Mouse (Mus musculus) adrenal gland, adult 2 months (tissue): ENCODE measurements around the gene Gm10840. TPM values are rescaled to one million over a fixed set of nuclear protein-coding genes. Genes with fewer than 3 reads are reported as not detected.
"Not testable (repeated sequence)": the region's sequence is repeated elsewhere in the genome, so short reads cannot be mapped to it uniquely, and the experiment has no call there.

Experiments used
- DNase-seq: peaks from one replicate; pipeline ENCODE4 v3.0.0; 2021
- long read RNA-seq: library from polyadenylated mRNA; stranded (forward); transcript quantifications from one replicate; pipeline ENCODE4 v2.0.0, GENCODE M21; 2021
- polyA plus RNA-seq: library from polyadenylated mRNA; depleted of rRNA; stranded (reverse); fragments of >200 nt; gene quantifications from 2 replicates; pipeline ENCODE4 v1.2.3, GENCODE M21; 2012; rRNA removed
- total RNA-seq, 2 experiments: library from RNA; stranded (reverse); gene quantifications; 2 replicates each; pipeline ENCODE4 v1.2.3; 2021

Gm10840 gene
- not detected for total RNA-seq
- polyA plus RNA-seq: not detected in 2 replicates
- long read RNA-seq: 0 reads

- peak; percentile 26 for DNase-seq
Observed at GRCm38 (mm10) chr11:106160841-106161721, at the start of gene Gm10840, which contains the start of gene Limd2. Gene Gm10840, plus strand, starts transcription at chr11:106160850. Gene Limd2, minus strand, starts transcription at chr11:106160860.

DNA sequence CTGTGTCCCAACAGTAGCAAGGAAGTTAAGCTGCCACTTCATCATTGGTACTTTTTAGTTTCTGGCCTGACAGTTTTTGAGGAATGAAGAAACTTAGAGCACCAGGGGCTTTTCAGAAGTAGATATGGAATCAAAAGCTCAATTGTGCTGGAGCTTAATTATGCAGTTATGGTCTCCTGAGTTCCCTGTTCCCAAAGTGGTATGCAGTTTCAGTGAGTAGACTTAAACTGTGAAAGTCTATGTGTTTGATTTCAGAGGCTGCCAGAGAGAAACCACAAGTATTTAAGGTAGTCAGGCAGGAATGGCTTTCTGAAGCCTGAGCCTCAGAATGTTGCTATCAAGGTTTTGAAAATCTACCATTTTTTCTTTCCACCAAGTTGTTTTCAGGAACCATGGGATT lies 49.0 kb upstream of the Gm10840 start:
- DNase-seq: no peak

GRCm38 (mm10) chr11:106122221-106122620 lies 38.4 kb upstream of the Gm10840 start:
- DNase-seq: no peak

DNA sequence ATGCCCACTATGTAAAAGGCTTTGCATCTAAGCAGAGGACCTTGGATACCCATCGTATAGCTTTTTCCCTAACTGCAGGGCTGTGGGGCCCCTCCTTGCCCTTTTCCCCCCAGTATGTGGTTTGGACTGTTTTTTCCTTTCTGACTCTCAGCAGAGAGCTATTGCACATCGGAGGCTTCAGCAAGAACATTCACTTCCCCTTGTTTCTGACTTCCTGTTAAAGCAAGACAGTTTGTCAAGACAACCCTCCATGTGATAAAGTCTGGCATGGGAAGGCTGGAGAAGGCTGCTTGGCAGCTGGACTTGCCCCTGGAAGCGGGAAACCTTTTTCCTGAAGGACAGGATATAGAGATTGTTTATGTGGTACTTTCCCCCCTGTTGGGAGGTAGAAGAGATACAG lies 37.9 kb upstream of the Gm10840 start:
- DNase-seq: peak; percentile 22

- no peak for DNase-seq
Observed at GRCm38 (mm10) chr11:106124784-106125183, 35.9 kb upstream of the Gm10840 start.

DNA sequence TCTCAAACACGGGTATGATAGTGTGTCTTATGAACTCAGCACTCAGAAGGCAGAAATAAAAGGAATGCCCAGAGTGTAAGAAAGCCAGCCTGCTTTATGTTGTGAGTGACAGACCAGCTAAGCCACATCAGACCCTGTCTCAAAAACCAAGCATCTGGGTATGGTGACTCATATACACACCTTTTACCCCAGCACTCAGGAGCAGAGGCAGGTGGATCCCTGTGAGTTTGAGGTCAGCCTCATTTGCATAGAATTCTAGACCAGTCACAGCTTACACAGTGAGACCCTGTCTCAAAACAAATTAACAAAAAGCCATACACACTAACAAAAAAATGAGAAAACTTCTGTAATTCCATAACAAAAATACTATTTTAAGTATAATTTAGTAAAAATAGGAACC lies 34.8 kb upstream of the Gm10840 start:
- no peak for DNase-seq

DNA sequence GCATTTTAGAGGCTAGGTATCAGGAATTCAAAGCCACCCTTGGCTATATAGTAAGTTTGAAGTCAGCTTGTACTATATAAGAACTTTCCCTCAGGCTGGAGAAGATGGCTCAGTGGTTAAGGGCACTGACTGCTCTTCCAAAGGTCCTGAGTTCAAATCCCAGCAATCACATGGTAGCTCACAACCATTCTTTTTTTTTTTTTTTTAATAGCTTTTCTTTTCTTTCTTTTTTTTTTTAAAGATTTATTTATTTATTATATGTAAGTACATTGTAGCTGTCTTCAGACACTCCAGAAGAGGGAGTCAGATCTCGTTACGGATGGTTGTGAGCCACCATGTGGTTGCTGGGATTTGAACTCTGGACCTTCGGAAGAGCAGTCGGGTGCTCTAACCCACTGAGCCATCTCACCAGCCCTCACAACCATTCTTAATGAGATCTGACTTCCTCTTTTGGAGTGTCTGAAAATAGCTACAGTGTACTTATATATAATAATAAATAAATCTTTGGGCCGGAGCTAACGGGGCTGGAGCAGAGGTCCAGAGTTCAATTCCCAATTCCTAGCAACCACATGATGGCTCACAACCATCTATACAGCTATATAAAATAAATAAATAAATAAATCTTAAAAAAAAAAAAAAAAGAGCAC lies 33.8 kb upstream of the Gm10840 start:
- DNase-seq: not testable (repeated sequence)

- DNase-seq: no peak
Observed at GRCm38 (mm10) chr11:106129477-106129876, 31.2 kb upstream of the Gm10840 start.

DNA sequence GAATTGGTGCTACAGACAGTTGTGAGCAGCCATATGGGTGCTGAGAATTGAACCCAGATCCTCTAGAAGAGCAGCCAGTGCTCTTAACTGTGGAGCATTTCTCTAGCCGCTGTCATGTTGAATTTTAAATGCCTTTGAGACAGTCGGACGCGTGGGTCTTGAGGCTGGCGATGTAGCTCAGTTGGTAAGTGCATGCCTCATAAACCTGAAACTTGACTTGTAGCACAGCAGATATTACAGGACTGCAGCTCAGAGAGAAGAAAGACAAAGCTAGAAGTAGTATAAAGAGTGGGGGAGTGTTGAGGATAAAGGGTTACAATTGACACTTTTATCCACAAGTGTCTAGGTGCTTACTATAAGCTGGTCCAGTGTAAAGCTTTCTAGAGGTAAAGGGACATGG lies 28.1 kb upstream of the Gm10840 start:
- no peak for DNase-seq

GRCm38 (mm10) chr11:106134580-106135528 lies 25.8 kb upstream of the Gm10840 start:
- peak; percentile 92 for DNase-seq

DNA sequence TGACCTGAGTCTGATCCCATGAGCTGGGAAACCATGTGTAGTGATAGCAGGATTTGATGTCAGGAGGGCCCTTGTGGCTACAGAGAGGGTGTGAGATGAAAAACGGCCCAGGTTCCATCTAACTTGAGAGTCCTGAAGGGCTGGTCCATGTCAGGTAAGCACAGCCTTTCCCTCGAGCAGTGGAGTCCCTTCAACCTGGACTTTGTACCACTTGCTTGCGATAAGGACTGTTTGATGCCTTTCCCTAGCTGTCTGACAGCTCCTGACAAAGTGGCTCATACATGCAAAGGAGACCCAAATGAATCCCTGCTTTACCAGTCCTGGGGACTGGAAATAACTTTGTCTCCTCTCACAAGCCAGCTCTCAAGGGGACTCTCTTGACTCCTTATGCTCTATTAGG lies 9.4 kb upstream of the Gm10840 start:
- no peak for DNase-seq

GRCm38 (mm10) chr11:106152132-106152531 lies 8.5 kb upstream of the Gm10840 start:
- no peak for DNase-seq

- no peak for DNase-seq
Observed at GRCm38 (mm10) chr11:106154091-106154490, 6.6 kb upstream of the Gm10840 start.

DNA sequence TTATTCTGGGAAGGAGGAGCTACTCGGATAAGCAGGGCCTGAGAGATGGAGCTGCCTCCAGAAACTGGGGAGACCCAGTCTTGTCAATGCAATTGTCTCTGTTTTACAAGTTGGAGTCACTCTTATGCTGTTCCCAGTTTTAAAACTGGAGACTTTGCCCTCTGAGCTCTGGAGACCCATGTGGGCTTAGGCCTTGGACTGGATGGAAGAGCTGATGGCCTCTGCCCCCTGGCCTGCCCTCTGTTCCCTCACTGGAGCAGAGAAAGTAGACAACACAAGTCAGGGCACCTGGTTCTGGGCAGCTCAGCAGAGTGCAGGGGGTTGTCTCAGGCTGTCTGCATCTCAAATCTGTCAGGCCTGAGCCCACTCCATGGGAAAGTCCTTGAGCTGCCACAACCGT lies 5.9 kb upstream of the Gm10840 start:
- no peak for DNase-seq

GRCm38 (mm10) chr11:106155761-106156160 lies 4.9 kb upstream of the Gm10840 start:
- DNase-seq: no peak

- no peak for DNase-seq
Observed at GRCm38 (mm10) chr11:106156257-106156656, 4.4 kb upstream of the Gm10840 start.

DNA sequence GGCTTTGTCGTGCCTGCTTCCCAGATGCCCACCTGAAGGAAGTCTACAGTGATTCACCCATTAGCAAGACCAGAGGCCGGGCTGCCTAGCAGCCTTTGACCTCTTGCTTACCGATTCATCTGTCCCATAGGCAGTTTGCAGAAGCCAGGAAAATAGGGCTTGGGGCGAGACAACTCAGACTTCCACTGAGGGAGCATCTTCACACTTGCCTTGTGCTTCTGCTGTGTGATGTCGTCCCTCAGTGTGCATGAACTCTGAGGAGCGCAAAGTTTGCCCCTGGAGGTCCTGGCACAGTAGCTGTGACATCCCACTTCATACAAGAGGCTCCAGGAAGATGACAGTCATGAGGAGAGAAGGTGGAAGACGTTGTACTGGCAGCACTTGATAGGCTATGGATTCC lies 3.5 kb upstream of the Gm10840 start:
- DNase-seq: no peak

- peak; percentile 37 for DNase-seq
Observed at GRCm38 (mm10) chr11:106158081-106158929, 2.3 kb upstream of the Gm10840 start.

GRCm38 (mm10) chr11:106158930-106159215 lies 1.8 kb upstream of the Gm10840 start:
- DNase-seq: no peak

GRCm38 (mm10) chr11:106159216-106159920 lies 1.3 kb upstream of the Gm10840 start:
- peak; percentile 36 for DNase-seq
